Mouse (Mus musculus) spleen, postnatal 14 days (tissue): ENCODE measurements around the gene Kif1bp.

ENCODE experiments used
- DNase-seq, 2 experiments: peaks; one replicate each; pipeline ENCODE4 v3.0.0; 2021 to 2022; ENCODE audit warnings: low spot score in 2 of 2

Kif1bp gene

GRCm38 (mm10) chr10:62556558-62556901 is 21.7 kb downstream of the Kif1bp start:
- no peak for DNase-seq

GRCm38 (mm10) chr10:62555705-62556557 is 22.3 kb downstream of the Kif1bp start:
- no peak for DNase-seq

GRCm38 (mm10) chr10:62553611-62554091 is 24.6 kb downstream of the Kif1bp start:
- no peak for DNase-seq

DNA sequence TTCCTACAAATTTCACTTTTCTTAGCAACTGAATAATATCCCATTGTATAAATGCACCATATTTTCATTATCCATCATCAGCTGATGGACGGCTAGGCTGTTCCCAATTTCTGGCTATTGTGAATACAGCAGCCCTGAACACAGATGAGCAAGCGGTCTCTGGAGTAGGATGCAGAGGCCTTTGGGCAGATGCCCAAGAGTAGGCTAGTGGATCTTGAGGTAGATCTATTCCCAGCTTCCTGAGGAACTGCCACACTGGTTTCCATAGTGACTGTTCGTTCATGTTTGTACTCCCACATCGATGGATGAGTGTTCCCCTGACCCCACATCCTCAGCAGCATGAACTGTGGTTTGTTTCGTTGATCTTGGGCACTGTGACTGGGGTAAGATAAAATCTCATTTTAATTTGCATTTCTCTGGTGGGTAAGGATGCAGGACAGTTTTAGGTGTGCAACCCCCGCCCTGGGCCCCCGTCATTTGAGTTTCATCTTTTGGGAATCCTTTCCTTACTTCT is 27.4 kb downstream of the Kif1bp start:
- no peak for DNase-seq

- peak; percentile 62 to 82 for DNase-seq
These were observed 28.6 kb downstream of the Kif1bp start for GRCm38 (mm10) chr10:62549523-62550166.

- no peak for DNase-seq
These were observed 31.8 kb downstream of the Kif1bp start for GRCm38 (mm10) chr10:62546441-62546840.

- no peak for DNase-seq
These were observed 32.5 kb downstream of the Kif1bp start for GRCm38 (mm10) chr10:62545759-62546158.

DNA sequence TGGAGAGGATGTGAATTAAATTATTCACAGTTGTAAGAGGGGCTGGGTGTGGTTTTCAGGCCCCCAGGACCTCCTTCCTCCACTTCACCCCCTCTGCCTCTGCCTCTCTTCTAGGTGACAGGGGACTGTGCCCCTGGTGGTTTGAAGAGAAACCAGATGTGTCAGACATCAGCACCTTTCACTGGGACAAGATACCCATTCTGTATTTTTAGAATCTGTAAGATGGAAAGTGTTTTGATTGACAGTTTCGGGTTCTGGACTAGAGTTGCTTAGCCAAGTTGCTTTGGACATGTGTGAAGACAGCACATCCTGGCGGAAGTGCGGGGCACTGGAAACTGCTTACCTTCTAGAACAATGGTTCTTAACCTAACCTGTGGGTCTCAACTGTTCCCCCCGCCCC is 33.9 kb downstream of the Kif1bp start:
- no peak for DNase-seq

DNA sequence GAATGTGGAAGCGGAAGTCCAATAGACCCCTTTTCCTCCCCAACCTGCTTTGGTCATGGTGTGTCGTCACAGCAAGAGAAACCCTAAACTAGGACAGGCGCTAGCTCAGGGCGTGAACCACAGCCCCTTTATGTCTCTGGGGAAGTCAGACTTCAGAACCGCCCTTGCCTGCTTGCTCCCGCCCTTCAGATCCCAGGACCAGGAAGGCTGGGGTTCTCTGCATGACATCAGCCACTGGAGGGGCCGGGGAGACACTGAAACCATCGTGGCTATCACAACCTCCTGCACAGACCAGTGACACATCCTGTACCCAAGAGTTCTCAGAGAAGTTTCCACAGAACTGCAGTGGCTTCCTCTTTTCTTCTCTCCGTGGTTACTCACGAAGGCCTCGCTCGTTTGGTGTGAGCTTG is 34.9 kb downstream of the Kif1bp start:
- peak; percentile 32 to 33 for DNase-seq

DNA sequence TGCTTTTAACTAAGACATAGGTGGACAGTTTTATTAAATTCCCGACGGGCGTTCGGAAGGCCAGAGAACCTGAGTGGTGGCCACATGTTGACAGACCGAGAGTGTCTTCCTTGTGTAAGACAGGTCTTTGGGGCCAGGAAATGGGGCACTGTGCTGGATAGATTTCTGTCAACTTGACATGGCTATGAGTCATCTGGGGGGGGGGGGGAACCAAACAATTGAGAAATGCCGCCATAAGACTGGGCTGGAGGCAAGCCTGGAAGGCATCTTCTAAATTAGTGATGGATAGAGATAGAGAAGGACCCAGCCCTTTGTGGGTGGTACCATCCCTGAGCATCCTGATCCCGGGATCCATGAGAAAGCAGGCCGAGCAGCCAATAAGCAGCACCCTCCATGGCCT is 35.3 kb downstream of the Kif1bp start:
- no peak for DNase-seq

DNA sequence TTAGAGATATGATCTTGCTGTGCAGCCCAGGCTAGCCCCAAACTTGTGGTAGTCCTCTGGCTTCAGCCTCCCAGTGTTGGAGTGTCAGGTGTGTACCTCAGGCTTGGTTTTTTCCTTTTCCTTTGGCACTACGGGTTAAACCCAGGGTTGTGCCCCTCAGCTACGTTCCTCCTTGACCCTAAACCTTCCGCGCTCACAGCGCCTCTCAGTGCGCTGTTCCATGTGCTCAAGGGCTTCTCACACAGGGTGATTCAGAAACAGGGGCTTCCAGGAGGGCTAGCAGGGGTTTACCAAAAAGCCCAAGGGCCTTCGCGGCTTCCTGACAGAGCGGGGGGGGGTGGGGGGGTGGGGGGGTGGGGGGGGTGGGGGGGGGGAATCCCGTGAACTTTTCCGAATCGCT is 35.8 kb downstream of the Kif1bp start:
- no peak for DNase-seq

DNA sequence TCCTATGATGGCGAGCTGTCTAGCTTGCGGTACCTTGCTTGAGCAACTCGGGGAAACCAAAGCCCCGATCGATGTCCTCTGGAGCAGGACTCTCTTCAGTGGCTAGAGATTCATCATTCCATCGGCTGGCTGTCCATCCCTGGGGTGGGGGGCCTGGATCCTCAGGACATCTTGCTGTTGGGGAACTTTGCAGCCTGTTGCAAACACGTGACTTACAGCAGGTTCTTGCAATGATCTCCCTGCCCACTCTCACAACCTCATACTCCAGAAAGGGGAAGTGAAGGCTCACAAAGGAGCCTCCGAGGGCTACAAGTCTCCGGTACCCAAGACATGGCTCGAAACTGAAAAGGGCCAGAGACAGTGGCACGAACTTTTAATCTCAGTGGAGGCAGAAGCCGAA is 36.8 kb downstream of the Kif1bp start:
- DNase-seq = peak in 1 of 2 experiments; percentile 19

- DNase-seq = no peak
These were observed 37.5 kb downstream of the Kif1bp start for GRCm38 (mm10) chr10:62540800-62541199.

DNA sequence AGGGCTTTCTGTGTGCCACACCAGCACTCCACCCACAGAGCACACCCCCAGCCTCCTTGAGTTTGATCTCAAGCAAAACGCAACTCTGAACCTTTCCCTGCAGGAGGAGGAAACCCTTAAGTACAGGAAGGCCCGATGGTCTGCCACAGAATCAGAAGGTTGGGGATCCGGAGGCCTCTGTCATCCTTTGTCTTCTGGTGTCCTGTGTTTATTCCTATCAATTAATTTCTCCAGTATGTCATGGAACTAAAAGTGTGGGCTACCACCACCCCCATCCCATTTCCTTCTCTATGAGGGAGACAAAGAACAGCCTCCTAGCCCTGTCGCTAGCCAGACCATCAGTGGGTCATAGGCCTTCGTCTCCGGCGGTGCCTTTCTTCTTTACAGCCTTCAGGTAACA is 43.7 kb downstream of the Kif1bp start:
- DNase-seq = no peak

- no peak for DNase-seq
These were observed 45.4 kb downstream of the Kif1bp start for GRCm38 (mm10) chr10:62532832-62533231.

- no peak for DNase-seq
These were observed 48.1 kb downstream of the Kif1bp start for GRCm38 (mm10) chr10:62530183-62530582.

DNA sequence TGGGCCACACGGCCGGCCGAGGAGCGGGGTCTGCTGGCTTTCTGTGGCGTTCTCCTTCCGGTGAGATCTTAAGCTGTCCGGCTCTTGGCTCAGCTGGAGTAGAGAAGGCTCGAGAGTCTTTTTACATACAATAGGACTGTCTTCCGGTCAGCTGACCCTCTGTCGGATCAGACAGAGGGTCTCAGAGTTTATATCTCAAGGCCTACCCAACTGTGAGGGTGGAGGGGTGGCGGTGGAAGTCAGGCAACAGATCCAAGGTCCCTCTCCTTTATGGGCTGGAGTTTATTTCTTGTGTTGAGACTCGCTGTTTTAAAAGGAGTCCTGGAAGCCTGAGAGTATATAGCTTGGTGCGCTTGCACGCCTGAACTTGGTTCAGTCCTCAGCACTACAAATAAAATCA is 50.9 kb downstream of the Kif1bp start, which contains the start of gene Srgn:
Gene Srgn (minus strand): TSS at position 101 of the 400 bp plus-strand sequence.
- no peak for DNase-seq

GRCm38 (mm10) chr10:62522346-62522950 is 55.8 kb downstream of the Kif1bp start:
- DNase-seq = no peak

DNA sequence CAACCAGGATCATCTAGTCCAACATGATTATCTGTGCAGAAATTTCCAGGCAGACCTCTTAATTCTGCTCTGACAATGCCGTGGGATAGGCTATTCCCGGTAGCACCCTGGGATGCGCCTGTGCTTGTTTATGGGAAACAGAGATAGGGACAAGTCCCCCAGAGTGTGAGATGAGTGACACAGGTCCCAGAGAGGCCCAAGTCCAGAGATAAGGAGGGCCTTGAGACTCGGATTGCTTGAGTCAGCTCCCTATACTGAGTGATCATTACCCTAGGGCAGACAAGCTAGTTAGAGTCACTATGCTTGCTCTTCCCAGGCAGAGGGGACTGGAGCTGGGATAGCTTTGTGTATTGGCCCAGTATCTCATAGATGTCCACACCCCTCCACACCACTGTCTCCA is 56.5 kb downstream of the Kif1bp start:
- DNase-seq = no peak

GRCm38 (mm10) chr10:62520911-62521310 is 57.3 kb downstream of the Kif1bp start:
- no peak for DNase-seq

DNA sequence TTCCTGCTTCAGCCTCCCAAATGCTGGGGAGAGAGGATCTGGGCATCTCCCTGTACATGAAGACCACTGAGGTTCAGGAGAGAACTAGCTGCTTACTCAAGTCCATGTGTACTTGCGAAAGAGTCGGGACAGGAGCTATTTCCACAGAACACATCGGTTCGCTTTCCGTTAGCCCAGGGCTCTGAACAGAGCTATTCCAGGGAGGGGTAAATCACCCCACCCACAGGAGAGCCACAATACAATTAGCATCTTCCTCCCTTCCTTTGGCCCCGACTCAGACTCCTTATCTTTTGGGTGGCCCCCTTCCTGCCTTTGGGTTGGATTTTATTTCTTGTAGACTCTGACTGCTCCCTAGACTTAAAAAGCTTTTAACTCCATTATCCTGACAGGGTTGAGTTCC is 60.7 kb downstream of the Kif1bp start:
- no peak for DNase-seq

- DNase-seq = no peak
These were observed 65.4 kb downstream of the Kif1bp start for GRCm38 (mm10) chr10:62512855-62513254.
